Mouse (Mus musculus) CD4-positive, CD25-positive, alpha-beta regulatory T cell (primary cell): ENCODE data around the gene A030014E15Rik. TPM values are rescaled to one million over a fixed set of nuclear protein-coding genes. Genes with fewer than 3 reads are reported as not detected.

Experiments
- polyA plus RNA-seq: library from polyadenylated mRNA; unstranded; fragments of 100-300 nt; shearing (Covaris generic); gene quantifications from one replicate; pipeline ENCODE4 v1.2.1, GENCODE M21; 2017

A030014E15Rik gene
- polyA plus RNA-seq = not detected

GRCm38 (mm10) chr1:82924650-82925049, at the start of gene A030014E15Rik:
Gene A030014E15Rik, plus strand, starts transcription at chr1:82924917.

GRCm38 (mm10) chr1:82913025-82913424, 11.7 kb upstream of the A030014E15Rik start, which contains the start of gene A030005L19Rik:
Gene A030005L19Rik, plus strand, starts transcription at chr1:82913325.

GRCm38 (mm10) chr1:82931326-82931725, 6.6 kb downstream of the A030014E15Rik start, which contains the start of gene Gm6217:
Gene Gm6217, minus strand, starts transcription at chr1:82931399.

GRCm38 (mm10) chr1:82943295-82943694, 18.6 kb downstream of the A030014E15Rik start, which contains the start of gene A030003K21Rik:
Gene A030003K21Rik, minus strand, starts transcription at chr1:82943388.

GRCm38 (mm10) chr1:82955913-82956312, 31.2 kb downstream of the A030014E15Rik start, which contains the start of gene Gm7544:
Gene Gm7544, minus strand, starts transcription at chr1:82956013.

GRCm38 (mm10) chr1:82959870-82960385, 35.2 kb downstream of the A030014E15Rik start, which contains the start of gene Gm47955:
Gene Gm47955, plus strand, starts transcription at chr1:82960286.

Other genes starting within 250 kb of the A030014E15Rik start
- gene Mff, start 200.0 kb upstream of the A030014E15Rik start, polyA plus RNA-seq = 198 TPM
- gene Tm4sf20, start 156.5 kb upstream of the A030014E15Rik start, polyA plus RNA-seq = 0.19 TPM
- not detected for gene Gm47791, start 153.7 kb upstream of the A030014E15Rik start, polyA plus RNA-seq
- gene Agfg1, start 85.4 kb upstream of the A030014E15Rik start, polyA plus RNA-seq = 204 TPM
- gene A030005L19Rik, start 11.6 kb upstream of the A030014E15Rik start, polyA plus RNA-seq = 0.23 TPM
- gene Gm6217, start 6.5 kb downstream of the A030014E15Rik start, polyA plus RNA-seq = not detected
- not detected for gene A030003K21Rik, start 18.5 kb downstream of the A030014E15Rik start, polyA plus RNA-seq
- gene Gm7544, start 31.1 kb downstream of the A030014E15Rik start, polyA plus RNA-seq = 0.22 TPM
- not detected for gene Gm47955, start 35.4 kb downstream of the A030014E15Rik start, polyA plus RNA-seq
- gene Gm47959, start 75.6 kb downstream of the A030014E15Rik start, polyA plus RNA-seq = not detected
- not detected for gene Slc19a3, start 113.5 kb downstream of the A030014E15Rik start, polyA plus RNA-seq
- gene Krtap28-10, start 117.6 kb downstream of the A030014E15Rik start, polyA plus RNA-seq = not detected
- not detected for gene Gm47969, start 120.0 kb downstream of the A030014E15Rik start, polyA plus RNA-seq
- gene A030005K14Rik, start 134.5 kb downstream of the A030014E15Rik start, polyA plus RNA-seq = not detected
- not detected for gene Krtap28-13, start 136.0 kb downstream of the A030014E15Rik start, polyA plus RNA-seq
- gene Ccl20, start 191.8 kb downstream of the A030014E15Rik start, polyA plus RNA-seq = 2.3 TPM
- 0.13 TPM for gene Daw1, start 234.8 kb downstream of the A030014E15Rik start, polyA plus RNA-seq